Mouse (Mus musculus) layer of hippocampus, postnatal 14 days (tissue): ENCODE measurements around the gene 2310002L09Rik. TPM values are rescaled to one million over a fixed set of nuclear protein-coding genes. Genes with fewer than 3 reads are reported as not detected.
"Not testable (repeated sequence)": the region's sequence is repeated elsewhere in the genome, so short reads cannot be mapped to it uniquely, and the experiment has no call there.

Experiments
- DNase-seq, 2 experiments: peaks; one replicate each; pipeline ENCODE4 v3.0.0; 2021 to 2022; ENCODE audit warnings: low spot score in 2 of 2, mixed read lengths in 1 of 2
- long read RNA-seq, 2 experiments: library from polyadenylated mRNA; stranded (forward); transcript quantifications; one replicate each; pipeline ENCODE4 v2.0.0; 2021
- total RNA-seq, 2 experiments: library from RNA; stranded (reverse); gene quantifications; 2 replicates each; pipeline ENCODE4 v1.2.3; 2021

2310002L09Rik gene
- not detected for total RNA-seq
- long read RNA-seq, experiment 1: 0 reads
- long read RNA-seq, experiment 2: 0 reads

- DNase-seq: no peak
Observed at GRCm38 (mm10) chr4:73950375-73950896, at the start of gene 2310002L09Rik. Gene 2310002L09Rik, minus strand, starts transcription at chr4:73950846.

- peak in 1 of 2 experiments; percentile 13 for DNase-seq
Observed at GRCm38 (mm10) chr4:73980454-73980853, 29.8 kb upstream of the 2310002L09Rik start.

- not testable (repeated sequence) for DNase-seq
Observed at GRCm38 (mm10) chr4:73920660-73921059, 30.0 kb downstream of the 2310002L09Rik start, which contains the start of gene Gm11756. Gene Gm11756, minus strand, starts transcription at chr4:73920760.

- not testable (repeated sequence) for DNase-seq
Observed at GRCm38 (mm10) chr4:73905853-73906252, 44.8 kb downstream of the 2310002L09Rik start, which contains the start of gene Gm13871. Gene Gm13871, minus strand, starts transcription at chr4:73905953.

GRCm38 (mm10) chr4:73891012-73891411 lies 59.6 kb downstream of the 2310002L09Rik start, which contains the start of gene Gm11757:
Gene Gm11757, minus strand, starts transcription at chr4:73891112.
- DNase-seq: not testable (repeated sequence)

Other genes starting within 250 kb of the 2310002L09Rik start
- under 1 TPM; 0.25 to 0.31 TPM for gene Rasef, start 159.9 kb downstream of the 2310002L09Rik start, total RNA-seq
- gene Gm11758, start 74.6 kb downstream of the 2310002L09Rik start, total RNA-seq: not detected
- gene Gm11757, start 59.7 kb downstream of the 2310002L09Rik start, total RNA-seq: not detected
- not detected for gene Gm13871, start 44.9 kb downstream of the 2310002L09Rik start, total RNA-seq
- gene Gm11756, start 30.1 kb downstream of the 2310002L09Rik start, total RNA-seq: not detected
- 1 to 10 TPM; 9.3 TPM for gene Frmd3, start 62.6 kb upstream of the 2310002L09Rik start, total RNA-seq